Mouse (Mus musculus) hindbrain, embryonic 11.5 days (tissue): ENCODE measurements around the gene Prkd2. TPM values are rescaled to one million over a fixed set of nuclear protein-coding genes. Genes with fewer than 3 reads are reported as not detected.

ENCODE experiments used
- ATAC-seq: fragments of 200-750 bp; cut with Nextera tagmentation; 2 replicates; pipeline ENCODE4 v1.8.0; 2017; ENCODE audit warnings: mild to moderate bottlenecking, moderate TSS enrichment, moderate library complexity; ENCODE audit not compliant: low FRiP score
- DNase-seq: peaks from one replicate; pipeline ENCODE4 v3.0.0-alpha.2; 2015; ENCODE audit warnings: low spot score
- H3K27ac ChIP-seq: fragments of 300-500 bp; sonication (generic); 2 replicates; pipeline ENCODE4 v1.5.1; 2014; ENCODE audit warnings: mild to moderate bottlenecking, low read depth, low read length
- H3K27me3 ChIP-seq: fragments of 300-500 bp; sonication (generic); 2 replicates; pipeline ENCODE4 v1.6.1; 2014; ENCODE audit warnings: mild to moderate bottlenecking, low read length, moderate library complexity, mixed read lengths; ENCODE audit not compliant: control insufficient read depth, insufficient read depth
- H3K36me3 ChIP-seq: fragments of 300-500 bp; sonication (generic); 2 replicates; pipeline ENCODE4 v1.6.1; 2014; ENCODE audit warnings: mild to moderate bottlenecking, low read length, moderate library complexity, mixed read lengths; ENCODE audit not compliant: control insufficient read depth, insufficient read depth
- H3K4me1 ChIP-seq: fragments of 300-500 bp; sonication (generic); replicated peaks from 2 replicates; pipeline ENCODE4 v1.6.1; 2014; ENCODE audit warnings: low read length, mixed read lengths; ENCODE audit not compliant: control insufficient read depth, insufficient read depth
- H3K4me2 ChIP-seq: fragments of 300-500 bp; sonication (generic); replicated peaks from 2 replicates; pipeline ENCODE4 v1.6.1; 2014; ENCODE audit warnings: mild to moderate bottlenecking, low read depth, low read length
- H3K4me3 ChIP-seq: fragments of 300-500 bp; sonication (generic); 2 replicates; pipeline ENCODE4 v1.5.1; 2014; ENCODE audit warnings: low read depth, low read length
- H3K9ac ChIP-seq: fragments of 300-500 bp; sonication (generic); 2 replicates; pipeline ENCODE4 v1.6.1; 2014; ENCODE audit warnings: low read depth, low read length
- H3K9me3 ChIP-seq: fragments of 300-500 bp; sonication (generic); 2 replicates; pipeline ENCODE4 v1.6.1; 2016; ENCODE audit warnings: low read length; ENCODE audit not compliant: control insufficient read depth
- WGBS: fragments of 180-500 bp; shearing (Covaris S2); extraction: QIAGEN DNeasy Blood & Tissue Kit; methylation state at CpG from one replicate; pipeline ENCODE4 v1.1.7; 2014; 5-methylcytosine and 5-hydroxymethylcytosine counted together
- polyA plus RNA-seq: library from polyadenylated mRNA; unstranded; fragments of >200 nt; fragmentation: Nextera tagmentation; extraction: Ambion mirVana; gene quantifications from 2 replicates; pipeline ENCODE4 v1.2.1, GENCODE M21; 2014

Prkd2 gene
- polyA plus RNA-seq, 1 experiment from 2014 or later: 8.8 TPM

DNA sequence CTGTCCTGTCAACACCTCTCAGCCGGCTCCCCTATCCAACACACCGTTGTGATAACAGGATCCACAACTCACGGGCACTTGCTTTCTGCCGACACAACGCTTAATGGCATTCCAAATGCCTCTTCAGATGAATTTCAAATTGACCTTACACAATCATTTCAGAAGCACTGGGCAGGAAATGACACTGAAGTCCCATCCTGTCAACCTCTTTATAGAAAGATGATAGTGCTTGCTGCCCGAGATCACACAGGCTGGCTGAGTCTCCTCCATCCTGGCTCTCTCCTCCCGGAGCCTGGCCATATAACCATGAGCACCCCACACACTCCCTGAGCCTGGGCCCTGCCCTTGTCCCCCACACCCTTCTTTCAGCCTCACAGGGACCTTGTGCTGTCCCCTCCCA lies 65.1 kb downstream of the Prkd2 start:
- no peak overlapping the region for H3K4me3 ChIP-seq
- no peak overlapping the region for H3K4me2 ChIP-seq
- peaks cover 2% of the 10 kb centered on the region; the same call in 1 of the 2 replicates for H3K4me1 ChIP-seq
- H3K36me3 ChIP-seq: no peaks in the 10 kb centered on the region
- 78% methylated on average over 7 of the region's 7 CpGs for WGBS
- no peak for ATAC-seq
- no peaks in the 10 kb centered on the region for H3K27me3 ChIP-seq
- H3K27ac ChIP-seq: no peak overlapping the region
- no peak for DNase-seq
- no peaks in the 10 kb centered on the region for H3K9me3 ChIP-seq
- no peak overlapping the region for H3K9ac ChIP-seq

DNA sequence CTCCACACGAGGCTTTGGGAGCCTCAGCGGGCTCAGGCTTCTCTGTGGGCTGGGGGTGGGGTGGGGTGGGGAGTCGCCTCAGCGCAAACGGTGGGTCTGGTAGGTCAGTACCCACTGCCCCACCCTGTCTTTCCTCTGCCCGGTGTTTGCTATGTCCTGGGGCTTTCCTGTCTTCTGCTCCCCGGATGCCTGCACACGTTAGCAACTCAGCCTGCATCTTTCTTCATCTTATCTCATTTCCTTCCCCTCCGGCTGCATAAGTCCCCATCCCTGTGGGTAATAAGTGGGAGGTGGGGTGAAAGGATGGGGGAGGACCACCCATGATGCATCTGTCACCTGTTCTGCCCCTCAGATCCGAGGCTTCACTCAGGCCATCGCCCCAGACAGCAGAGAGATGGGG lies 65.7 kb downstream of the Prkd2 start:
- Histone ChIP-seq H3K9me3 (no peaks in the 10 kb centered on the region), H3K36me3 (no peaks in the 10 kb centered on the region), H3K4me3 (no peak overlapping the region), H3K27me3 (no peaks in the 10 kb centered on the region), H3K4me1 (peaks cover 2% of the 10 kb centered on the region; the same call in 1 of the 2 replicates), H3K9ac (no peak overlapping the region), H3K4me2 (no peak overlapping the region), H3K27ac (no peak overlapping the region)
- ATAC-seq: no peak
- 65% methylated on average over 11 of the region's 11 CpGs for WGBS
- no peak for DNase-seq

DNA sequence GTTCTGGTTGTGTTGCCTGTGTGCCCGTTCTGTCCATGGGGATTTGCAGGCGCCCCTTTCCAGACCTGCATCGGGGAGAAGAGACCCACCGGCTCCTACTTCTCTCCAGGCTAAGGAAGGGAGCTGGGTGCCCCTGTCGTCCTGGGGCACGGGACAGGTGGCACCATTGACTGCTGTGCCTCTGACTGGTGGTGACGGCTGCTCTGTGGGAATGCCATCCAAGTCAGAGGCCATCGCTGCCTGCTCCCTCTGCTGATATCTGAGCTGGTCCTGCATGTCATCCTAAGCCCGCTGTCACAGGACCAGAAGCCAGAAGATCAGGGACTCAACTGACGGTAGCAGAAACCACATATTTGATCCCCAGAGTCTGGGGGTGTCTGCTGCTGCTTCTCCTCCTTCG lies 66.2 kb downstream of the Prkd2 start:
- H3K9me3 ChIP-seq: no peaks in the 10 kb centered on the region
- peaks cover 2% of the 10 kb centered on the region; the same call in 1 of the 2 replicates for H3K4me1 ChIP-seq
- no peak overlapping the region for H3K4me2 ChIP-seq
- H3K27ac ChIP-seq: no peak overlapping the region
- H3K36me3 ChIP-seq: no peaks in the 10 kb centered on the region
- no peak overlapping the region for H3K9ac ChIP-seq
- WGBS: 69% methylated on average over 11 of the region's 11 CpGs
- DNase-seq: no peak
- no peaks in the 10 kb centered on the region for H3K27me3 ChIP-seq
- H3K4me3 ChIP-seq: no peak overlapping the region
- no peak for ATAC-seq

DNA sequence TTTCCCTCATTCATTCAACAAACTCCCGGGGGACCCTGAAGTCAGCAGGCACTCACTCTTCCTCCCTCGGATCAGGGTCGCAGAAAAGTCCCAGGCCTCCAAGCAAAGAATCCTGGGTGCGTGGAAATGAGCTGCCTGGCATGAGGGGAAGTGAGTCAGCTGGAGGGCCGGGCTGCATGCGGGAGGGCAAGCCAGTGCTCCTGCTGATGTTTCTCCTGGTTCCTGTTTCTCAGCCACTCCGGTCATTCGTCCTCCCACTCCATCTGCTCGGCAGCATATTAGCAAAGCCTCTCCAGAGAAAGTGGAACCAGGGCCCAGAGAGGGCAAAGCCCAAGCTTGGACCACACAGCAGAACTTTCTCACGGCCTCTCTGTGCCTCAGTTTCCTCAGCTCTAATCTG lies 67.2 kb downstream of the Prkd2 start:
- Histone ChIP-seq H3K9me3 (no peaks in the 10 kb centered on the region), H3K36me3 (no peaks in the 10 kb centered on the region), H3K27me3 (no peaks in the 10 kb centered on the region), H3K4me3 (no peak overlapping the region), H3K9ac (no peak overlapping the region), H3K27ac (no peak overlapping the region), H3K4me2 (no peak overlapping the region), H3K4me1 (0 out of 2 replicates have a peak, but pooled peaks cover 2% of the 10 kb centered on the region)
- DNase-seq (no peak), ATAC-seq (no peak)
- 54% methylated on average over 10 of the region's 10 CpGs for WGBS

DNA sequence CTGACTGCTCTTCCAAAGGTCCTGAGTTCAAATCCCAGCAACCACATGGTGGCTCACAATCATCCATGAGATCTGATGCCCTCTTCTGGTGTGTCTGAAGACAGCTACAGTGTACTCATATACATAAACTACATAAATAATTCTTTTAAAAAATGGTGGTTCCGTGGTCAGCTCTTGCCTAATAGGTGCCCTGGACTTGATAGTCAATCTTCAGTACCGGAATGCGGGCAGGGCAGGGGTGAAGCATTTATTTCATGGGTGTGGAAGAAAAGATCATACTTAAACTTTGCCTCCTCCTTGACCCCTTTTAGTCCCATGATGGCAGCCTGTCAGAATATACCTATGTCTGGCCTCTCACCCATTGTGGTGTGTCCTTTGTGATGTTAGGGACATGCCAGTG lies 69.2 kb downstream of the Prkd2 start:
- Histone ChIP-seq H3K36me3 (peaks cover 4% of the 10 kb centered on the region), H3K9ac (no peak overlapping the region), H3K27ac (no peak overlapping the region), H3K4me1 (0 out of 2 replicates have a peak, but pooled peaks cover 2% of the 10 kb centered on the region), H3K9me3 (no peaks in the 10 kb centered on the region), H3K27me3 (no peaks in the 10 kb centered on the region), H3K4me2 (no peak overlapping the region), H3K4me3 (no peak overlapping the region)
- whole genome bisulfite sequencing: 89% methylated on average over 3 of the region's 3 CpGs
- DNase-seq (no peak), ATAC-seq (no peak)

DNA sequence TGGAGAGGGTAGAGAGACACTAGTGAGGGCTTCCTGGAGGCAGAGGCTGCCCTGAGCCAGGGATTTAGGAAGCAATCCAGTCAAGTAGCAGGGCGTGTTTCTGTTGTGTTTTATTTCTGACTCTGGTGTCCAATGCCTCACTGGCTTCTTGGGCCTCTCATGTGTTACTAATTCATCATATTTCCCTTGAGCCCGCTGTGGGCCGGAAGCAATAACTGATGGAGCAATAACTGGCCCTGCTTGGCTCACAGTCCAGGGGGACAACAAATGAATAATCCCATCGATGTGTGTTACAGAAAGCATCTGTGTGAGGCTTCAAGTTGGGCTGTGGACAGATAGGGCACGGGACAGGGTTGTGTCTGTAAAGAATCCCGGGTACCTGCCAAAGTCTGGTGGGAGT lies 69.7 kb downstream of the Prkd2 start:
- 75% methylated on average over 6 of the region's 6 CpGs for WGBS
- Histone ChIP-seq H3K36me3 (peaks cover 8% of the 10 kb centered on the region), H3K27ac (no peak overlapping the region), H3K4me2 (no peak overlapping the region), H3K9me3 (no peaks in the 10 kb centered on the region), H3K4me1 (0 out of 2 replicates have a peak, but pooled peaks cover 2% of the 10 kb centered on the region), H3K9ac (no peak overlapping the region), H3K27me3 (no peaks in the 10 kb centered on the region), H3K4me3 (no peak overlapping the region)
- ATAC-seq: no peak
- DNase-seq: no peak

DNA sequence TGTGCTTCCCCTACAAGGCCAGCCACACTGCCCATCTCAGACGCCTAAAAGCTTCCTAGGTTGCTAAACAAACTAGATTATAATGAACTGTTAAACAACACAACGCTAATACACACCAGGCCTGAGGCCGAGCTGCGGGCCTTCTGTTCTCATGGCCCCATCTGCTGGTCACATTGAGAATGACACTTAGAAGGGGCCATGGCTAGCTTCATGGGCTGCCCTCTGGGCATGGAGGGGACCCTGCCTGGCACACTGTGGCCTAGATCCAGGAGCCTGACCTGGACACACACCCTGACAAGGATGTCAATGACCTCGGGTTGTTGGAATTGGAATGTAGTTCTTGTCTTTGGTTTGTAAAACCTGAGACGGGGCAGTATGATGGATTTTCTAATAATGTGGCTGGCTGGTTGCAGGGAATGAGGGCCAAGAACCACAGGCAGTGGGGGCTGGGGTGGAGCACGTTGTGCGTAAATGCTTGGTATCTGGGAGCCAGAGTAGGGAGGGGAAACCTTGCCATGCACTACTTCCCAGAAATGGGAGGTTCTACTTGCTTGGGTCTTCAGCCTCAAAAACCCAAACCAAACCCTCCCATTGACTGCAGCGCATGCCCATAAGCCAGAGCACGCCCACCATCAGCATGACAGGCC lies 71.2 kb downstream of the Prkd2 start:
- H3K9me3 ChIP-seq: no peaks in the 10 kb centered on the region
- DNase-seq (peak; percentile 87), ATAC-seq (peak; percentile 60)
- no peaks in the 10 kb centered on the region for H3K27me3 ChIP-seq
- peaks cover 11% of the 10 kb centered on the region for H3K36me3 ChIP-seq
- no peak overlapping the region for H3K4me3 ChIP-seq
- peaks cover 6% of the 10 kb centered on the region; the same call in 1 of the 2 replicates for H3K4me1 ChIP-seq
- 41% methylated on average over 10 of the region's 10 CpGs for WGBS
- no peak overlapping the region for H3K27ac ChIP-seq
- H3K9ac ChIP-seq: no peak overlapping the region
- H3K4me2 ChIP-seq: no peak overlapping the region

DNA sequence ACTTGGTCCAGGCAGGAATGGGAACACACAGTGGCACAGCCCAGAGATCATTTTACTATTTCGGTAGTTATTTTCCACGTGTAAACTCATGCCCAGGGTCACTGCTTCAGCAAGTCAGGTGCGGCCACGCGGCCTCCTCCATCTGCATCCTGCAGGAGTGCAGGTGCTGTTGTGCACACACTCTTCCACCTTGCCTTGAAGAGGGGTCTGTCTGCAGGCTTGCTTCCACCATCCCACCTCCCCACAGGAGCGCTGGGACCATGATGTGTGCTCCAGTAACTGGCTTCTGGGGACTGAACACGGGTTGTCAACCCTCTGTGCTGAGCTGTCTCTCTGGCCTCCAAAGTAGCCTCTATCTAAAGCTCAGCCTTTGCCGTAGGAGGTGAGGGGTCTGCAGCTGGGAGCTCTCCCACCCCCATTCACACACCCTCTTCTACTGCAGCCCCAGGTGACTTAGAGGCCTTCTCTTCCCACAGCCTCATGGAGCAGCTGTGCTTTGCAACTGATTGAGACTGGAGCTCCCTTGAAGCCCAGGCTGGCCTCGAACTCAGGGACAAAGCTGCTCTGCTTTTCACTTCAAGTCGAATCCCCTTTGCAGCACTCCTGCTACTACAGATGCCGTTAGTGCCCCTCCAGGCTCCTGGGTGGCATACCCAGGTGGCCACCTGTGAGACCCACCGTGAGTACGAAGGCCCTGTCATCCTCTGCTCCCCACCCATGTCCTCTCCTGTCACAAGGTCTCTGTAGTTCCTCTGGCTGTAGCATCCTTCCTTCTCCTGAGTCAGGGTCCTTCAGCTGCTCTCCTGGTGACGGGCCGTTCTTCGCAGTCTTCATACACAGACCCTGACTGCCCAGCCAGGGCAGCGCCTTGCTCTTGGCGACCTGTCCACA lies 72.0 kb downstream of the Prkd2 start:
- 87% methylated on average over 18 of the region's 18 CpGs for WGBS
- Histone ChIP-seq H3K9ac (no peak overlapping the region), H3K4me1 (peaks cover 7% of the 10 kb centered on the region), H3K4me3 (no peak overlapping the region), H3K9me3 (no peaks in the 10 kb centered on the region), H3K27me3 (no peaks in the 10 kb centered on the region), H3K4me2 (no peak overlapping the region), H3K27ac (no peak overlapping the region), H3K36me3 (peaks cover 11% of the 10 kb centered on the region)
- no peak for DNase-seq
- ATAC-seq: no peak
